Mouse (Mus musculus) kidney, postnatal 10 days (tissue): ENCODE measurements around the gene Zbtb24.

Experiments used
- DNase-seq: peaks from one replicate; pipeline ENCODE4 v3.0.0; 2021; ENCODE audit warnings: mixed read lengths

Zbtb24 gene

DNA sequence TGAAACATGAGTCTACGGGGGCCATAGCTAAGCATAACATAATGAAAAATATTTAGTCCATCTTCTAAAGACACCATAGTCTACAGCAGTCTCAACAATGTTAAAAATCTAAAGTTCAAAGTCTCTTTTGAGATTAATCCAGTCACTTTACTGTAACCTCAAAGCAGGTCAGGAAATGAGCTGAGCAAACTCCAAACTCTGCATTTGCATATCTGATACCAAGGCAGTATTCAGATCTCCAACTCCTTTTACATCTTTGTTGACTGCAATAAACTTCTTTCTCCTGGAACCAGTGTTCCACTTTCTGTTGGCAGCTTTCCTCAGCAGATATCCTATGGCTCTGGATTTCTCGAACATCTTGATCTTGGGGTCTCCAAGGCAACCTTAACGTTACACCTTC is 20.5 kb downstream of the Zbtb24 start:
- no peak for DNase-seq

GRCm38 (mm10) chr10:41472534-41472933 is 22.4 kb downstream of the Zbtb24 start:
- DNase-seq: no peak

DNA sequence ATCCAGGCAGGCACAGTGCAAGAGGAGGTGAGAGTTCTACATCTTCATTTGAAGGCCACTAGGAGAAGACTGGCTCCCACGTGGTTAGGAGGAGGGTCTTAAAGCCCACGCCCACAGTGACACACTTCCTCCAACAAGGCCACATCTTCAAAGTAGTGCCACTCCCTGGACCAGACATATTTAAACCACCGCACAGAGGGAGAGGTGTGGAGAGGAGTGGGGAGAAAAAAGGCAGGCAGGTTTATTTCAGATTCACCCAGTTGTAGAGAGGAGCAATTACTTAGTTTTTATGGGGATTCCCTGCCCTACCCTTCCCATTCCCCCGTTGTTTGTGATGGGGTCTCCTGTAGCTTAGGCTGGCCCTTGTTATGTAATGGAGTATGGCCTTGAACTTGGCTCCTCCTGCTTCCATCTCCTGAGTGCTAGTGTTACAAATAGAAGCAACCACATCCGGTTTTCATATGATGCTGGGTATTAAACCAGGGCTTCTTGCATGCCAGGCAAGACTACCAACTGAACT is 22.8 kb downstream of the Zbtb24 start:
- no peak for DNase-seq

DNA sequence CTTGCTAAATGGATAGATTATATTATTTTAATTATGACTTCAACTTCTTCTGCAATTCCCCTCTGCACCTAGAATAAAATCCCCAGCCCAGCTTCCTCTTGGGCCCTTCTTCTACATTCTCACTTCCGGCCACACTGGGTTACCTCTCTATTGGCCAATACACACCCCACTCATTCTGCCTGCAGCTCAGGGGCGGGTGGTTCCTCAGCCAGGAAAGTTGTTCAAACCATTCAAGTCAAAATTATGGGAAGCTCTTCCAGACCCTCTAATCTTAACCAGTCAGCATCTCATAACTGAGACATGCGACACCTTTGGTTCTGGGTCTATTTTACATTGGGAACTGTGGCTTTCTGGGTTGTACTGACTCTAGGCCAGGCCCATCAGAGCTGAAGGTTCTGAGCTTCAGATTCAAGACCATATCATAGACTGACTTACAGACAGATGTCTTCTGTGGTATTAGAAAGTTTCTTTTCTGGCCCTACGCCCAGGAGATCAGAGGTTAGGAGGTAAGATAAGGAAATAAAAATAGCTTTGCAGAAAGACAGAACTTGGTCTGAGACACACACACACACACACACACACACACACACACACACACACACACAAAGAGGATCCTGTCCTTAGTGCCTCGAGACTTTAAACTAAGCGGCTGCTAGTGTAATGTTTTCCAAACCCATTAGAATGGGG is 23.7 kb downstream of the Zbtb24 start:
- peak; percentile 45 for DNase-seq

GRCm38 (mm10) chr10:41474981-41475391 is 24.8 kb downstream of the Zbtb24 start:
- no peak for DNase-seq

DNA sequence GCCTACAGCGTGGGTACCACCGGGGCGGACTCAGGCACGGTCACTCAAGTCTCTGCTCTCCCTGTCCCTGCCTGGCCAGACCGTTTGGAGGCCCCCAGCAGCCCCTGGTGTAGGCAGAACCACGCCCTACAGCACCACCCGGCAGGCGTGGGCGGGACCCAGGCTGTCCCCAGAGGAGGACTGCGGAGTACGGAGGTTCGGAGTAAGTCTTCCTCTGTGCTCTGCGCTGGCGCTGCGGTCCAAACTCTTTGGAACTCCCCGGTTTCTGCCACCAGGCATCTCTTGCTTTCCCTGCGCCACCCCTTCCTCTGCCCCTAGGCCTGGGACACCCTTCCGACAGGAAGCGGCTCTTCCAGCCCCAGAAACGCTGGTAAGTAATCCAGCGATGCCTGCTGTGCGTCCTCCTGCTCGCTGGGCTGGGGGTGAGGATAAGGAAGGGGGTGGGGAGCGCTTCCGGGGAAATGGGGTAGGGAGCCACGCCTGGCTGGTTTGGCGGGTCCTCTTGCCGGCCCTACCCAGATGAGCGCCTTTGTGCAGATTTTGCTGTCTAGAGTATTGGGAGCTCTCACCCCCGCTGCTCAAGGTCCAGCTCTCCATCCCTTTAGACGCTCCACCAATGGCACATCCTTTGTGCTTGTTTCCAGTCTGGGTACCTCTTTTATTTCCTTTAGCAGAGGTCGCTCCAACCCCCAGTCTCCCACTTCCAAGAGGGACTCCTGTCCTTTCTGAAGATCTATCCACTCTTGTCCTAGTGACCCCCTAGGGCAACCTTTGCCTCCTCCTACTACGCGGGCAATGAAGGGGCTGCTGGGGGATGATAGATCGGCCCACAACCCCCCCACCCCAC is 26.2 kb downstream of the Zbtb24 start, which contains the start of gene Mical1:
Gene Mical1 (plus strand): TSS at position 144 of the 847 bp plus-strand sequence.
- peak; percentile 73 for DNase-seq

GRCm38 (mm10) chr10:41477018-41477277 is 26.8 kb downstream of the Zbtb24 start:
- no peak for DNase-seq

DNA sequence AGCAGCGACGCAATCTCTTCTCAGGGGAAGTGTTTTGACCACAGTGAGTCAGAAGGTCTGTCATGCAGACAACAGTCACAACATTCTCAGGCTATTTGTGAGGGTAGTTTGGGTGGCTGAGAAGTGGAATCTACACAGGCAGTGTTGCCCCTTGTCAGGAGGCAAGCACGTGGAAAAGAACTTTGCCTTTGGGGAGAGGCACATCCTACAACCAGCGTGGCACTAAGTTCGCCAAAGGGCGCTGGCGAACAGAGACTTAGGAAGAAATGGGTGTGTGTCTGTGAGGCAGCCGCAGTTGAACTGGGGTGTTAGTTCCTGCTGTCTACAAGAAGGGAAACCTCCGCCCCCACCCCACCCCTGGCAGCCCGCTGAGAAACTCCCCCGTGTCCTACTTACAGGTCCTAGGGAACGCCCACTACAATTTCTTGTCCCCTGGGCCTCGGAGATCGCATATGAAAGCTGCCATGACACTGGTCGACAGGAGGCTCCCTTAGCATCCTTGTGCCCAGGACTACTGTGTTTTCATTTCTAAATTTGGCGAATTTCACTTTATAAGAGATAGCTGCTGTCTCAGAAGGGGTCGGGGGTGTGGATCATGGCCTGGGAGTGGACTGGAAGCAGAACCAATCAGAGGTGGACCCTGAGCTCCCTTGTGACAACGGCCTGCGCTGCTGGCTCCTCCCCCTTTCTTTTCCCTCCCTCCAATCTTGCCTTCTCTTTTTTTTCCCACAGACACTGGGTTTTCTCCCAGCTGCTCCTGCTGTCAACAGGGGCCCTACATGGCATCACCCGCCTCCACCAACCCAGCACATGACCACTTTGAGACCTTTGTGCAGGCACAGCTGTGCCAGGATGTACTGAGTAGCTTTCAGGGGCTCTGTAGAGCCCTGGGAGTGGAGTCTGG is 27.3 kb downstream of the Zbtb24 start:
- peak; percentile 75 for DNase-seq

DNA sequence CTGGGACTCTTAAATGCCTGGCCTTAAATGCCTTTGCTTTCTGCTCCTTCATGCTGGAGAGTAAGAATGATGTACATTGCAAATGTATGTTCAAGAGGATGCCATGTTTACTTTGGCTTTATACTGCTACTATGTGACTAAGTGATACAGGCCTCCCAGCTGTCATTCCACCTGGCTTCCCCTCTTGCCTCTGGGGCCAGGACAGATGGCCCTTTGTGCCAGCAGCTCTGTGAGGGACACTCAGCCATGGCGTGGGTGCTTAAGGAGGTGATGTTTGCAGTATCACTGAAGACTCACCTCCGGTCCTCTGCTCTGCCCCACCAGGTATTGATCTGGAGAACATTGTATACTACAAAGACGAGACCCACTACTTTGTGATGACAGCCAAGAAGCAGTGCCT is 29.8 kb downstream of the Zbtb24 start:
- no peak for DNase-seq

GRCm38 (mm10) chr10:41480938-41481880 is 31.0 kb downstream of the Zbtb24 start:
- no peak for DNase-seq

- no peak for DNase-seq
These were observed 32.3 kb downstream of the Zbtb24 start for GRCm38 (mm10) chr10:41482446-41482845.

DNA sequence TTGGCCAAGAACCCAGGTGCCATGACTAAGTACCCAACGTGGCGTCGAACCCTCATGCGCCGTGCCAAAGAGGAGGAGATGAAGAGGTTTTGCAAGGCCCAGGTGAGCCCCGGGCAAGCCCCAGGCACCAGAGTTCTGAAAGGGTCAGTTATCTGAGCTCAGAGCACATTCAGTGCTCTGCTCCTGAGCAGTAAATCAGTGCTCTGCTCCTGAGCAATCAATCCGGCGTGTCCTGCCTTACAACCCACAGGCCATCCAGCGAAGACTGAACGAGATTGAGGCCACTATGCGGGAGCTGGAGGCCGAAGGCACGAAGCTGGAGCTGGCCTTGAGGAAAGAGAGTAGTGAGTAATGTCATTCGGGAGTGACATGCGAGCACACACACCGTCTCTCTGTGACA is 35.6 kb downstream of the Zbtb24 start:
- no peak for DNase-seq

DNA sequence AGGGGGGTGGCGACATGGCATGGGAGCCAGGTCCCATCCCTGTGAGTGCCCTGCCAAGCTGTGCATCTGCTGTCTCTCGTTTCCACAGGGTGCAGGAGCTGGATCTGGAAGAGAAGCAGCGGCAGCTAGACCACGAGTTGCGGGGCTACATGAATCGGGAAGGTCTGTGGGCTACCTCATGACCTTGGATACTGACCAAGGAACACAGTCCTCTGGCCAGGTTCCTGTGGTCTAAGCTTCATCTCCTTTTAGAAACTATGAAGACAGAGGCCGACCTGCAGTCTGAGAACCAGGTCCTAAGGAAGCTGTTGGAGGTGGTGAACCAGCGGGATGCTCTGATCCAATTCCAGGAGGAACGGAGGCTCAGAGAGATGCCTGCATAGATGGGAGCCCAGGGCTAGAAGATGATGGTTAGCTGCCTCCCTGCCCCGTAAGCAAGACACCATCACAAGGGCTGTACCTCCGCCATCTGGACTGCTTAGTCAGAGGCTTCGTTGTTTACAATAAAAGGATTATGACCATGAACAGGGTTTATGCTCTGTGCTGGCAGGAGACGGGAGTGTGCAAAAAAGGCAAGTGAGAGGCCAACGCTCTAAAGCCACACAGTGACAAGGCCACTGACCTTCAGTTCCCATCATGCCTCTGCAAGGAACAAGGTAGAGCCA is 36.5 kb downstream of the Zbtb24 start:
- DNase-seq: no peak

DNA sequence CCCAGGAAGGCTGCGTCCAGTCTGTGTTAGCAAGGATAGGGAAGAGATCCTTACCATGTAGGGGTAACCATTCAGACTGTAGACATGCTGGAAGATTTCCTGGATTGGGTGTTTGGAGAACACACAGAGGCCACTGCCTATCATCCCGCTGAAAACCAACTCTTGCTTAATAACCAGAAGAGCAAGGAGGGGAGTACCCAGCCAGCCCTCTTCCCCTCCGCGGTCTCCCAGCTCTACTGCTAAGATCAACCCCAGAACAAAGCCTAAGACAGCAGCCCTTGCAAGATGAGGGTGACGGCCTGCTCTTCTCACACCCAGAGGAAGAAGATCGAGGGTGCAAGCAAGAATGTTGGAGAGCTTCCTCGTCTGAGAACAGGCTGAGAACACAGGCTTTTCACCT is 38.7 kb downstream of the Zbtb24 start:
- DNase-seq: no peak

DNA sequence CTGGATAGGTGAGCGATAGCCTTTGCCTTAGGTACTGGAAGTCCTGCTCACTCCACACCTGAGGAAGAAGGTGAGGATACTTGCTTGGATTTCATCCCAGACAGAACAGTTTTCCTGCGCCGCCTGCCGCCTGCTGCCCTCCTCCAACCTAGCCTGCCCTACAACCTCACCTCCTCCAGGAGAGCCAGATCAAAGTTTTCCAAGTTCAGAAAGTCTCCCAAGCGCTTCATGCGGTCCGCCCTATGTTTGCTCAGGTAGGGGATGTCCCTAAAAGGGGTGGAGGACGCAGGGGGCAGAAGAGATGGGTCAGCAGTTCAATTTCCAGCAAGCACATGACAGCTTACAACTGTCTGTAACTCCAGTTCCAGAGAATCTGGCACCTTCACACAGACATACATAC is 39.1 kb downstream of the Zbtb24 start:
- peak; percentile 51 for DNase-seq

DNA sequence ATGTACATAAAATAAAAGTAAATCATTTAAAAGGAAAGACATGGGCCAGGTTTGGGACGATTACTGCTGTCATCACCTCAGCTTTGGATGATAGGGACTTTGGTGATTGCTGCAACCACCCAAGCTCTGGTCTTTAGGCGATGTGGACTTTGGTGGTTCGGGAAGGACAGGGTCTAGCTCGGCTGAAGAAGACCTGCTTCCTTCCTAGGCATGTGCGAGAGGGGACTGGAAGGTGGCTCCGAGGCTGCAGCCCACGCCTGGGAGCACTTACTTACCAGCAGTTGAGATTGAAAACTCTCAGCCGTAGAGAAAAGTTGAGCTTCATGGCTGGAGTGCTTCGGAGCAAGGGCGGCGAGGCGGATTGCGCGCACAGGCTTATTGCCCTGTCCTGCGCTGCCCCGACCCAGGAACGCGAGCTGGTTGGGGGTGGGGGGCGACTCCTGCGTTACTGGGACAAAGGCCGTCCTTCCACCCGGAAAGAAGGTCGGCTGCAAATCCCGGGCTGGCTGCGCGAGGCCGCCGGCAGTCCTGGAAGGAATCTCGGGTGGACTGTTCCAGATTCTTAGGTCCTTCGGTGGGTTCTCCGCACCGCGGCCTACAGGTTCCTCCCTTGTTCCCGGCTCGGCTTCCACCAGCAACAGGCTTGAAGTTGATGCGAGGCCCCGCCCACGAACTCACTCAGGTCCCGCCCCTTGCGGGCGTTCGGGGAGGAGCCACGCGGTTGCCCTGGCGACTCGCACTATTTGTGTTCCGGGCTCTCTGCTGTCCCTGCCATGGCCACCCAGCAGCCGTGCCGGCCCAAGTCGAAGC is 39.7 kb downstream of the Zbtb24 start, which contains the start of the genes Smpd2 and Ppil6:
Gene Smpd2 (minus strand): TSS at position 662 of the 810 bp plus-strand sequence.
Gene Ppil6 (plus strand): TSS at position 732 of the 810 bp plus-strand sequence.
- DNase-seq: peak; percentile 97

- no peak for DNase-seq
These were observed 40.3 kb downstream of the Zbtb24 start for GRCm38 (mm10) chr10:41490518-41490873.

DNA sequence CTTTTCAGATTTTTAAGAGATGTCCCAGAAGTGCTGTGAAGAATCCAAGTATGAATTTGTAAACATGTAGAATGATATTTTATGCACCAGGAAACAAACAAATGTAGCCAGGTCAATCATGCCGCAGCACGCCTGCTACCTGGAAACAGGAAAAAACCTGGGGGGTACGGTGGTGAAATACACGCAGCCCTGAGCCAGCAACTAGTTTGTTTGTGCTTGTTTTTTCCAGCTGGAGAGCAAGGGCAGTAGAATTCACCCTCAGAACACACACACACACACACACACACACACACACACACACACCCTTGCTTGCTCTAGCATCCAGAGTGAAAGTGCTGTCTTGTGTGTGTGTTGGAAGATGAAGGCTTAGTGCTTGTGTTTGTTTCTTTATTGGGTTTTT is 40.9 kb downstream of the Zbtb24 start:
- DNase-seq: peak; percentile 45

GRCm38 (mm10) chr10:41500941-41501340 is 50.8 kb downstream of the Zbtb24 start:
- DNase-seq: peak; percentile 48

GRCm38 (mm10) chr10:41504996-41505395 is 54.8 kb downstream of the Zbtb24 start:
- DNase-seq: no peak
